Mouse (Mus musculus) C2C12 (cell line): ENCODE measurements around the gene Olfr279. TPM values are rescaled to one million over a fixed set of nuclear protein-coding genes. Genes with fewer than 3 reads are reported as not detected.

Experiments
- H3K27me3 ChIP-seq: one replicate; pipeline ENCODE4 v1.6.1; 2011; ENCODE audit not compliant: control insufficient read depth, insufficient read depth, insufficient read length
- H3K36me3 ChIP-seq: one replicate; pipeline ENCODE4 v1.6.1; 2011; ENCODE audit not compliant: control insufficient read depth, insufficient read depth
- H3K4me3 ChIP-seq: one replicate; pipeline ENCODE4 v1.5.1; 2011; ENCODE audit warnings: mild to moderate bottlenecking, control low read depth; ENCODE audit not compliant: poor library complexity, insufficient read depth, severe bottlenecking
- H3K79me2 ChIP-seq: one replicate; pipeline ENCODE4 v1.6.1; 2011; ENCODE audit not compliant: control insufficient read depth, insufficient read depth
- H3K79me3 ChIP-seq: one replicate; pipeline ENCODE4 v1.6.1; 2011; ENCODE audit warnings: low read depth, control low read depth
- H3ac ChIP-seq: one replicate; pipeline ENCODE3; 2011; ENCODE audit warnings: low read depth; ENCODE audit not compliant: control insufficient read depth, insufficient read length
- CEBPB ChIP-seq: IDR thresholded peaks from one replicate; pipeline ENCODE4 v1.6.1; 2011; ENCODE audit warnings: low read depth, mild to moderate bottlenecking, control low read depth, moderate library complexity
- CTCF ChIP-seq: IDR thresholded peaks from one replicate; pipeline ENCODE4 v1.5.1; 2011; ENCODE audit not compliant: control insufficient read depth, insufficient read depth, insufficient read length
- FOSL1 ChIP-seq: IDR thresholded peaks from one replicate; pipeline ENCODE4 v1.8.0; 2011; ENCODE audit warnings: mild to moderate bottlenecking, low read length; ENCODE audit not compliant: poor library complexity, insufficient read depth, severe bottlenecking
- MAX ChIP-seq: IDR thresholded peaks from one replicate; pipeline ENCODE4 v1.6.1; 2011; ENCODE audit warnings: mild to moderate bottlenecking, control low read depth
- MYOD1 ChIP-seq: IDR thresholded peaks from one replicate; pipeline ENCODE4 v1.6.1; 2011; ENCODE audit warnings: low read depth; ENCODE audit not compliant: control insufficient read depth, insufficient read length
- MYOG ChIP-seq: IDR thresholded peaks from one replicate; pipeline ENCODE4 v1.6.1; 2011; ENCODE audit not compliant: control insufficient read depth, insufficient read length; ENCODE audit errors: extremely low read depth
- USF1 ChIP-seq: IDR thresholded peaks from one replicate; pipeline ENCODE4 v1.6.1; 2011; ENCODE audit warnings: low read depth, mild to moderate bottlenecking, control low read depth, moderate library complexity
- polyA plus RNA-seq: library from polyadenylated mRNA; unstranded; fragments of >200 nt; fragmentation: generic; extraction: Trizol; gene quantifications from one replicate; pipeline ENCODE4 v1.2.1, GENCODE M21; 2012; ENCODE audit warnings: missing spikeins

The Olfr279 gene
- polyA plus RNA-seq, 1 experiment, result not detected

DNA sequence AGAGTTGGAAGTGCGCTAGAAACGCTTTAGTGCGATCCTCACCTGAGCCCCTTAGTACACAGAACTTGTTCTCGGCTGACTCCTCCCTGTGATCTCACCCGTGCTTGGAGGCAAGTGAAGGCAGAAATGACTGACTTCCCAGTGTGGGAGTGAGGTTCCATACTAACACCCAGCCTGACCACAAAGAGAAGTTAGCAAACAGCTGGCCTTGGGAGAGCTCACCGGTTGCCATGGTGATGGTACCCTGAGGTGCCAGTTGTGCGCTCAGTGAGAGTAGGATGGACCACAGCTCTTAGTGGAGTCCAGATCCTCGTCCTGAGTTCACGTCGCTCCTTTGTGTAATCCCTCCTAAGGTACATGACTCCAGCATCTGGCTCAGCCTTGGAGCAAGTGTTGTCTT lies 17.2 kb upstream of the Olfr279 start:
- Histone ChIP-seq H3K79me2 (no peaks in the 10 kb centered on the region), H3K79me3 (no peaks in the 10 kb centered on the region), H3K27me3 (peaks cover 72% of the 10 kb centered on the region), H3K4me3 (no peak overlapping the region), H3ac (no peak overlapping the region), H3K36me3 (no peaks in the 10 kb centered on the region)
- no peak for TF ChIP-seq MYOD1
- no peak for TF ChIP-seq CTCF
- no peak for TF ChIP-seq MYOG
- TF ChIP-seq USF1, result no peak
- TF ChIP-seq CEBPB, result no peak
- no peak for TF ChIP-seq FOSL1
- TF ChIP-seq MAX, result no peak

DNA sequence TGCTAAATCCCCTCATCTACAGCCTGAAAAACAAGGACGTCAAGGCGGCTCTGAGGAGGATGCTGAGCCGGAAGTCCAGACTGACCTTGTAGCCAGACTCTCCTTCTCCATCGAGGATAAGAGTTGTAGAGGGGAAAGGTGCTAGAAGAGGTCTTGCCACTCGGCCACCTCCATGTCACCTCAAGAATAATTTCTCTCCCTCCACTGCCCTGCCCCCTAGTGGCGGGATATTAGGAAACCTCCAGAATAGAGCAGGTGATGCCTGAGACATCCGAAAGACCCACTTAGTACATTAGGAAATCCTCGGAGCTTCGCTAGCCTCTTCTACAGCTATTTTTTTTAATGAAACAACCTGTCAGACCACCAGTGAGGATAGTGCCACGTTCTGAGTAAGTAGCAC lies 16.8 kb upstream of the Olfr279 start:
- H3K36me3 ChIP-seq, result no peaks in the 10 kb centered on the region
- H3K27me3 ChIP-seq, result peaks cover 72% of the 10 kb centered on the region

DNA sequence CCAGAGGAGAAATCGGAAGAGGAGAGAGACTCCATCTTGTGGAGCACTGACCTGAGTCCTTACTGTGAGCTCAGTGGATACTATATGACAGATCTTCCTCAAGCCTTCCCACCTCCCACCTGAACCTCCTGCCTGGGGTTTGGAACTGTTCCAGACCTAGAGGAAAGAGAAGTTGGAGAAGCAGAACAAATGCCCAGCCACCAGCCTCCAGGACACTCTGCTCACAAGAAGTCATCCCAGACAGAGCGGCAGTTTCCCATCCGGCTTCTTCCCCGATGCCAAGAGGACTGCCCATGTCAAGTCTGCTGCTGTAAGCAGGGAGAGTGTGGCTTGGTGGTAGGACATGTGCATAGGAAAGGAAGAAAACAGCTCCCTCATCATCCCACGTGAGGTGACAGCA lies 15.9 kb upstream of the Olfr279 start:
- Histone ChIP-seq H3K79me3 (no peaks in the 10 kb centered on the region), H3K27me3 (peaks cover 72% of the 10 kb centered on the region), H3K36me3 (no peaks in the 10 kb centered on the region), H3K79me2 (no peaks in the 10 kb centered on the region), H3K4me3 (no peak overlapping the region), H3ac (no peak overlapping the region)
- TF ChIP-seq MYOG, result no peak
- TF ChIP-seq CTCF, result no peak
- TF ChIP-seq MAX, result no peak
- TF ChIP-seq FOSL1, result no peak
- no peak for TF ChIP-seq CEBPB
- TF ChIP-seq USF1, result no peak
- no peak for TF ChIP-seq MYOD1

More for the DNA sequence above, 16.8 kb upstream of the Olfr279 start:
- Histone ChIP-seq H3ac (no peak overlapping the region), H3K79me3 (no peaks in the 10 kb centered on the region), H3K79me2 (no peaks in the 10 kb centered on the region), H3K4me3 (no peak overlapping the region)
- TF ChIP-seq MAX, result no peak
- peak; percentile 5 for TF ChIP-seq CTCF

DNA sequence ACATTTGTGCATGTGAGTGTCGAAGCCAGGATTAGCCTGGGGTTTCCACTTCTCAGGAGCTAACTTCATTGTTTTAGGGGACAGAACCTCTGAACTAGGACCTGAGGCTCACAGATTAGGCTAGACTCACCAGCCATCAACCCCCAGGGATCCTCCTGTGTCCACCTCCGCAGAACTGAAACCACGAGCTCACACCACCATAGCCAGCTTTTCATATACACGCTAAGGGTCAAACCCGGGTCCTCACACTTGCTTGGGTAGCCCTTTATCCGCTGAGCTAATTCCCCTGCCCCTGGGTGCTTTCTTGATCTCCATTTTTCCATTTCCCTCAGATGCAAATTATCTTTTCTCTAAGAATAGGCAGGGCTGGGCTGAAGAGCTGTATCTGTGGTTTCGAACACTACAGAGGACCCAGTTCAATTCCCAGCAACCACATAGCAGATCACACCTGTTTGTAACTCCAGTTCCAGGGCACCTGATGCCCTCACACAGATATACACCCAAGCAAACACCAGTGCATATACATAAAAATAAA lies 12.6 kb upstream of the Olfr279 start:
- peaks cover 80% of the 10 kb centered on the region for H3K27me3 ChIP-seq
- no peaks in the 10 kb centered on the region for H3K79me3 ChIP-seq
- no peaks in the 10 kb centered on the region for H3K36me3 ChIP-seq
- no peak overlapping the region for H3ac ChIP-seq
- no peak for TF ChIP-seq MYOG
- TF ChIP-seq CEBPB, result no peak
- no peak for TF ChIP-seq USF1
- TF ChIP-seq CTCF, result no peak
- TF ChIP-seq MYOD1, result no peak
- no peak for TF ChIP-seq MAX
- no peak for TF ChIP-seq FOSL1
- no peak overlapping the region for H3K4me3 ChIP-seq
- no peaks in the 10 kb centered on the region for H3K79me2 ChIP-seq

DNA sequence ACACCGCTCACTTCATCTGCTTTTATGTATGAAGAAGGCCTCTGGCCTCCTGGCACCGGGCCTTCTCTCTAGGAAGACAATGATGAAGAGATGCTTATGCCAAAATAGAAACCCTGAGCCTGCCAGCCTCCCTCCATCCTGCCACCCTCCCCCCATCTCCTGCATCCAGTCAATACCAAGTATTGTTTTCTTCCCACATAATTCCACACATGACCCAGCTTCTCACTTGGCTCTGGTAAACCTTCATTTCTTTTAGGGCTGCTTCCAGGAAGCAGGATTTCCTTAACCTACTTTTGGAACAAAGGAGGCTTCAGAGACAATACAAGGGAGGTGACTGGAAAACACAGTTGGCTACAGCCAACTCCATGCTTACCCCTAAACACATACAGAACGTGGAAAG lies 9.5 kb upstream of the Olfr279 start, which contains the start of gene Lalba:
Lalba (minus strand) TSS at position 21 of the 400 bp plus-strand sequence.
- TF ChIP-seq CEBPB, result no peak
- TF ChIP-seq CTCF, result no peak
- TF ChIP-seq USF1, result no peak
- TF ChIP-seq MYOG, result no peak
- no peak for TF ChIP-seq MYOD1
- no peak for TF ChIP-seq MAX
- TF ChIP-seq FOSL1, result no peak
- peaks cover 60% of the 10 kb centered on the region for H3K27me3 ChIP-seq

More for the DNA sequence above, 9.5 kb upstream of the Olfr279 start, which contains the start of gene Lalba:
- no peak within 1 kb of the TSS for H3K4me3 ChIP-seq
- H3ac ChIP-seq, result no peak within 1 kb of the TSS
- no peaks in the 10 kb centered on the region for H3K79me3 ChIP-seq
- H3K79me2 ChIP-seq, result no peaks in the 10 kb centered on the region
- H3K36me3 ChIP-seq, result no peaks in the 10 kb centered on the region
